Mouse (Mus musculus): Measurements from ENCODE around the gene Polr3b. TPM values are rescaled to one million over a fixed set of nuclear protein-coding genes. Genes with fewer than 3 reads are reported as not detected.

Polr3b gene
- polyA plus RNA-seq, 1 experiment: 7.0 TPM

- no peak for DNase-seq (ENCODE audit: low spot score)
These were observed 138.3 kb downstream of the Polr3b start for GRCm38 (mm10) chr10:84760118-84761111.

DNA sequence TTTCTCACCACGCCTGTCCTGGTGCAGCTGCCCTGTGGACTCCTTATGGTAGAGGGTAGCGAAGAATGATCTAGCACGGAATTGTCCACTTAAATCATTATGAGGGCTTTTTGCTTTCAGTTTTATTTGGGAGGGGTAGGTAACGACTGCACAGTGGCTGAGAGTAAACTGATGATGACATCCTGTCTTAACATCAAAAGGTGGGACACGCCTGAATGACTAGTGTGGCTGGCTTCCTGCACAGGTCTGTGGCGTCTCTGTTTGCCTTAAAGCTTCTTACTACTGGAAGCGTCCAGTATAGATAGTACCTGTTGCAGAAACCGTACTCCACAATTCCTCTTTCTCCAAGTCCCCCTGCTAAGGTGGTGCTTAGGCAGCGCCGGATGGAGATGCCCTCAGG, 146.7 kb downstream of the Polr3b start:
- DNase-seq (ENCODE audit: low spot score): no peak

DNA sequence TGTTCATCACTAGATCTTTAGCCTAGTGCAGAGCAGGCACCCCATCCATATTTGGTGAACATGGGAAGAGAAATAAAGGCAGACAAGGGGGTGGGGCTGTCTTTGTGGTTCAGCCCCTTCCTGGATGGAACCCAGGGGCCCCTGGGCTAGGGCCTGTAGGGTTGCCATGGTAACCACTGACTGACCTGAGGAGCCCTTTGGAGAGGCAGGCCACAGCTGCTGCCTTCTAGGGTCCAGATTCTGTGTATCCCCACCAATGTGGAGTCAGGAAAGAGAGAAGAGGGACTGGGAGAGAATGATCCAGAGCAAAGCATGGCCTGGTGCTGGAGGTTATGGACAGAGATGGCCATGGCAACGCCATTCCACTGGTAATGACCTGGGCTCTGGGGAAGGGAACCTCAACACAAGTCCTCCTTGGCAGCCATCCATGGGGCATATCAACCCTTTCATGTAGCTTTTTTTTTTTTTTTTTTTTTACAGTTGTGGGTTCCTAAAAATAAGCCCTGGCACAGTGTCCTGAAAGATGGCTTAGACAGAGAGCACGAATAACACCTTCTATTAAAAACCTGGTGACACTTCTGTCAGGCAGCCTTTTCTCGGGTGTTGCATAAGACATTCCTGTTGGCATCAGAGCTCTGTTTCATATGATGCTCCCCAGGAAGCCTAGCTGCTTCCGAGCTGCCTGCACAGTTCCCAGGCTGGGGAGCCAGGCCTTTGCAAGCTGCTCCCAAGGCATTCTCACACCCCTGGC, 150.5 kb downstream of the Polr3b start:
- DNase-seq (ENCODE audit: low spot score): no peak

GRCm38 (mm10) chr10:84773889-84774288, 151.8 kb downstream of the Polr3b start:
- DNase-seq (ENCODE audit: low spot score): no peak

DNA sequence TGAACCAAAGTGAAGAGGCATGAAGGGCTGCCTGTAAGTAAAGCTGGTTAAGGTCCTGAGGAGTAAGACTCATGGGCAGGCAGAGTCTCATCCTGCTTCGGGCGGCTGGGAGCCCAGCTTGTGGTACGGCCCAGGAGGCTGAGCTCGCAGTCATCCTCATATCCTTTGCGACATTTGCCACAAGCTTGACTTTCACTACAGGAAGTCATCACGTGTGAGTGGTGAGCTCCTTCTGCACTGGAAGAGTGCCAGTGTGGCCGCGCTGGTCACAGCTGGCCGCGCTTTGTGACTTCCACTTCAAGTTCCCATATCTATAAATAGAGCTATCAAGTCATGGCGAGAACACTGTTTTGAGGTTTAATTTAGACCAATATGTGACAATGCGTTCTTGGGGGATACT, 152.5 kb downstream of the Polr3b start:
- DNase-seq (ENCODE audit: low spot score): no peak

Other genes starting within 250 kb of the Polr3b start
- 7.6 and 9.1 TPM in 2 replicates for gene Nuak1, start 181.7 kb upstream of the Polr3b start, polyA plus RNA-seq (2012; rRNA removed)
- gene Ckap4, start 88.2 kb upstream of the Polr3b start, polyA plus RNA-seq (2012; rRNA removed): 43.0 and 45.3 TPM in 2 replicates
- 28.7 and 30.1 TPM in 2 replicates for gene Tcp11l2, start 45.7 kb upstream of the Polr3b start, polyA plus RNA-seq (2012; rRNA removed)
- 0.06 TPM in 1 of 2 replicates, not detected in the other for gene Rfx4, start 133.8 kb downstream of the Polr3b start, polyA plus RNA-seq (2012; rRNA removed)

Data from urinary bladder, adult 2 months (tissue).